Mouse (Mus musculus) ES-E14 (cell line): ENCODE measurements around the gene Zmym4.
"Not testable (repeated sequence)": the region's sequence is repeated elsewhere in the genome, so short reads cannot be mapped to it uniquely, and the experiment has no call there.

Source experiments
- CHD2 ChIP-seq: IDR thresholded peaks from 2 replicates; pipeline ENCODE4 v1.6.1; 2014; ENCODE audit warnings: mild to moderate bottlenecking, low read depth, low read length, inconsistent platforms
- MAFK ChIP-seq: IDR thresholded peaks from 2 replicates; pipeline ENCODE4 v1.6.1; 2014; ENCODE audit warnings: mild to moderate bottlenecking, low read depth, low read length, inconsistent platforms; ENCODE audit not compliant: insufficient read depth
- ZC3H11A ChIP-seq: IDR thresholded peaks from 2 replicates; pipeline ENCODE4 v1.6.1; 2012; ENCODE audit warnings: low read depth, mild to moderate bottlenecking, inconsistent platforms, low read length, borderline replicate concordance
- ZNF384 ChIP-seq: IDR thresholded peaks from 2 replicates; pipeline ENCODE4 v1.6.1; 2012; ENCODE audit warnings: low read depth, low read length, inconsistent platforms

DNA sequence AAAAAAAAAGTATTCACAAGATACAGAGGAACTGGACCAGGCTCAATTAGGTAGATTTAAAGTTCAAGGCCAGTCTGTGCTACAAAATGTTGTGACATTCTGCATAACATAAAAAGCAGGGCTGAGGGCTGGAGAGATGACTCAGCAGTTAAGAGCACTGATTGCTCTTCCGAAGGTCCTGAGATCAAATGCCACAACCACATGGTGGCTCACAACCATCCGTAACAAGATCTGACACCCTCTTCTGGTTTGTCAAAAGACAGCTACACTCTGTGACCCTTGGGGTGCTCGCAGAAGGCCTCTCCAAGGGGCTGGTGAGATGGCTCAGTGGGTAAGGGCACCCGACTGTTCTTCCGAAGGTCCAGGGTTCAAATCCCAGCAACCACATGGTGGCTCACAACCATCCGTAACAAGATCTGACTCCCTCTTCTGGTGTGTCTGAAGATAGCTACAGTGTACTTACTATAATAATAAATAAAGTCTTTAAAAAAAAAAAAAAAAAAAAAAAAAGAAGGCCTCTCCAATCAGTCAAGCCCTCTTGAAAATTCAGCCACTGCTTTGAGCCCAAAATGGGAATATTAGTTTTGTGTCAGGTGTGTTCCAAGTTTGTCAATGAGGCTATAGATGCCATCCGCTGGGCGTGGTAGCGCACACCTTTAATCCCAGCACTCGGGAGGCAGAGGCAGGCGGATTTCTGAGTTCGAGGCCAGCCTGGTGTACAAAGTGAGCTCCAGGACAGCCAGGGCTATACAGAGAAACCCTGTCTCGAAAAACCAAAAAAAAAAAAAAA is 16.0 kb upstream of the Zmym4 start:
- TF ChIP-seq ZC3H11A, CHD2: not testable (repeated sequence)
- TF ChIP-seq ZNF384 (0 out of 2 replicates have a peak, but pooled peaks have one; percentile 11), MAFK (peak; percentile 82)
